Mouse (Mus musculus): ENCODE results near the gene Slc35b3.

DNA sequence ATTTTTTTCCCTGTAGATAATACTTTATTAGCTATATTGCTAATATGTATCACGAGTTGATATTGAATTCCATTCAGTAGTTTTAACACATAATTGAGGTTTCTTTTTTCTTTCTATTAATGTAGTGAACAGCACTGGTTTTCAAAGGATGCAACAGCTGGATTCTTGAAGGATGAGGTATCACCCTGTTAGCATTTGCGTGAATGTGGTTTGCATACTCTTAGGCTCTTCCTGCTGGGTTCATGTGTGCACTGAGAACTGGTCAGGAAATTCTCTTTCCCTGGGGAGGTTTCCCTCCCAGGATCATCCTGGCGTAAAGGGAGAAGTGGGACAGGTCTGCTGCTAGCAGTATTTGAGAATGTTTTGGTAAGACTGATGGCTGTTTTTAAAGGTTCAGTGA lies 38.0 kb downstream of the Slc35b3 start:
- TF ChIP-seq GATA1 (IDR thresholded peaks at IDR 0.05; ENCODE audit: borderline replicate concordance, low read length), result no peak
- TF ChIP-seq CTCF (IDR thresholded peaks at IDR 0.05; ENCODE audit: low read depth, low read length), result no peak
